Mouse (Mus musculus) c-Kit-positive CD71-negative TER-119-negative erythroid progenitor cells, embryonic 14.5 days (primary cell): ENCODE data around the gene Adamtsl4.

ENCODE experiments used
- DNase-seq: peaks from one replicate; pipeline ENCODE4 v3.0.0-alpha.2; 2013; ENCODE audit warnings: low read depth

The Adamtsl4 gene

GRCm38 (mm10) chr3:95687524-95688421, at the start of gene Adamtsl4:
Gene Adamtsl4 (minus strand): TSS chr3:95687917.
- no peak for DNase-seq

- DNase-seq = no peak
Observed at GRCm38 (mm10) chr3:95735071-95735670, 47.5 kb upstream of the Adamtsl4 start.

GRCm38 (mm10) chr3:95734092-95734702, 46.5 kb upstream of the Adamtsl4 start:
- DNase-seq = peak; percentile 31

- DNase-seq = no peak
Observed at GRCm38 (mm10) chr3:95732744-95733521, 45.2 kb upstream of the Adamtsl4 start.

- no peak for DNase-seq
Observed at GRCm38 (mm10) chr3:95732297-95732696, 44.6 kb upstream of the Adamtsl4 start.

- DNase-seq = no peak
Observed at GRCm38 (mm10) chr3:95731802-95732201, 44.1 kb upstream of the Adamtsl4 start.

- no peak for DNase-seq
Observed at GRCm38 (mm10) chr3:95730431-95730830, 42.7 kb upstream of the Adamtsl4 start.

GRCm38 (mm10) chr3:95728906-95729305, 41.2 kb upstream of the Adamtsl4 start:
- no peak for DNase-seq

- no peak for DNase-seq
Observed at GRCm38 (mm10) chr3:95726696-95727358, 39.1 kb upstream of the Adamtsl4 start.

- DNase-seq = no peak
Observed at GRCm38 (mm10) chr3:95725863-95726262, 38.1 kb upstream of the Adamtsl4 start.

- no peak for DNase-seq
Observed at GRCm38 (mm10) chr3:95722386-95722785, 34.7 kb upstream of the Adamtsl4 start.

- no peak for DNase-seq
Observed at GRCm38 (mm10) chr3:95718153-95718552, 30.4 kb upstream of the Adamtsl4 start.

- DNase-seq = no peak
Observed at GRCm38 (mm10) chr3:95716075-95716474, 28.4 kb upstream of the Adamtsl4 start.

GRCm38 (mm10) chr3:95709967-95710366, 22.2 kb upstream of the Adamtsl4 start:
- no peak for DNase-seq

- no peak for DNase-seq
Observed at GRCm38 (mm10) chr3:95709044-95709443, 21.3 kb upstream of the Adamtsl4 start.

GRCm38 (mm10) chr3:95707497-95707896, 19.8 kb upstream of the Adamtsl4 start:
- no peak for DNase-seq

- no peak for DNase-seq
Observed at GRCm38 (mm10) chr3:95706273-95706672, 18.6 kb upstream of the Adamtsl4 start.

GRCm38 (mm10) chr3:95704612-95705011, 16.9 kb upstream of the Adamtsl4 start:
- DNase-seq = no peak

GRCm38 (mm10) chr3:95703276-95703675, 15.6 kb upstream of the Adamtsl4 start:
- no peak for DNase-seq

- no peak for DNase-seq
Observed at GRCm38 (mm10) chr3:95701877-95702540, 14.3 kb upstream of the Adamtsl4 start.

- no peak for DNase-seq
Observed at GRCm38 (mm10) chr3:95701085-95701484, 13.4 kb upstream of the Adamtsl4 start.
